Mouse (Mus musculus): ENCODE results near the gene Gm13279. TPM values are rescaled to one million over a fixed set of nuclear protein-coding genes. Genes with fewer than 3 reads are reported as not detected.
"Not testable (repeated sequence)": the region's sequence is repeated elsewhere in the genome, so short reads cannot be mapped to it uniquely, and the experiment has no call there.

Gene Gm13279
- polyA plus RNA-seq, 1 experiment from 2014 or later: not detected

GRCm38 (mm10) chr4:88782335-88782734 is 14.9 kb upstream of the Gm13279 start:
- not testable (repeated sequence) for H3K9me3 ChIP-seq (ENCODE audit: control insufficient read depth); H3K4me3 ChIP-seq (ENCODE audit: low read depth, low read length); ATAC-seq; H3K9ac ChIP-seq (ENCODE audit: low read depth, low read length); H3K36me3 ChIP-seq (ENCODE audit: control insufficient read depth, insufficient read depth); H3K27ac ChIP-seq (ENCODE audit: low read depth, low read length); H3K4me1 ChIP-seq (replicated peaks; ENCODE audit: control insufficient read depth, insufficient read depth, low read length); H3K27me3 ChIP-seq (replicated peaks; ENCODE audit: control insufficient read depth, insufficient read depth, low read length)
- H3K4me2 ChIP-seq (replicated peaks; ENCODE audit: low read depth): peak overlapping the region; percentile 51
- 0% methylated on average over 3 of the region's 31 CpGs for WGBS
- peak; percentile 37 for TF ChIP-seq CTCF (IDR thresholded peaks at IDR 0.05; ENCODE audit: low read depth)

- H3K4me2 ChIP-seq (replicated peaks; ENCODE audit: low read depth); H3K36me3 ChIP-seq (ENCODE audit: control insufficient read depth, insufficient read depth); H3K4me1 ChIP-seq (replicated peaks; ENCODE audit: control insufficient read depth, insufficient read depth, low read length); H3K9ac ChIP-seq (ENCODE audit: low read depth, low read length); ATAC-seq; H3K27ac ChIP-seq (ENCODE audit: low read depth, low read length); H3K9me3 ChIP-seq (ENCODE audit: control insufficient read depth); H3K27me3 ChIP-seq (replicated peaks; ENCODE audit: control insufficient read depth, insufficient read depth, low read length); H3K4me3 ChIP-seq (ENCODE audit: low read depth, low read length): not testable (repeated sequence)
- no CpG with 5 or more reads among the region's 27 CpGs for WGBS
Measured at GRCm38 (mm10) chr4:88785409-88785808, 11.8 kb upstream of the Gm13279 start, which contains the start of gene Gm13276. Gene Gm13276, plus strand, starts transcription at chr4:88785709.

GRCm38 (mm10) chr4:88788402-88788801 is 8.8 kb upstream of the Gm13279 start, which contains the start of gene Gm13277:
Gene Gm13277, plus strand, starts transcription at chr4:88788632.
- not testable (repeated sequence) for H3K9me3 ChIP-seq (ENCODE audit: control insufficient read depth); H3K27ac ChIP-seq (ENCODE audit: low read depth, low read length); H3K9ac ChIP-seq (ENCODE audit: low read depth, low read length); H3K4me1 ChIP-seq (replicated peaks; ENCODE audit: control insufficient read depth, insufficient read depth, low read length); H3K36me3 ChIP-seq (ENCODE audit: control insufficient read depth, insufficient read depth); ATAC-seq; H3K27me3 ChIP-seq (replicated peaks; ENCODE audit: control insufficient read depth, insufficient read depth, low read length); H3K4me2 ChIP-seq (replicated peaks; ENCODE audit: low read depth); H3K4me3 ChIP-seq (ENCODE audit: low read depth, low read length)
- no CpG with 5 or more reads among the region's 28 CpGs for WGBS
- peak; percentile 60 for TF ChIP-seq CTCF (IDR thresholded peaks at IDR 0.05; ENCODE audit: low read depth)

DNA sequence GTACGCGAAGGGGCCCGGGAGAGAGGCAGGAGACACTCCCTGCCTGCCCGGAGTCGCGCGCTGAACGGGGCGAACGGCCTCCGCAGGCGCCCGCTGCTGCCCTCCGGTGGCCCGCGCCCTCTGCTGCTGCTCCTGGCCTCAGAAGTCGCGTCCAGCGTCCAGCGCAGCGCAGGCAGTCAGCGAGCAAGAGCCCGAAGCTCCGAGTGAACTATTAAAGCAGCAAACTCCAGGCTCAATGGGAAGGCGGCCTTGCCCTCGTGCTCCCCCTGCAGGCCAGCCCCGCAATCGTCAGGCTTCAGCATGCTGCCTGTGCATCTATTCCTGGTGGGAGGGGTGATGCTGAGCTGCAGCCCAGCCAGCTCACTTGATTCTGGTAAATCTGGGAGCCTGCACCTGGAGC is 5.9 kb upstream of the Gm13279 start, which contains the start of gene Gm13278:
Gene Gm13278, plus strand, starts transcription at position 301 of the 400 bp plus-strand sequence.
- H3K9me3 ChIP-seq (ENCODE audit: control insufficient read depth); H3K4me2 ChIP-seq (replicated peaks; ENCODE audit: low read depth); H3K4me1 ChIP-seq (replicated peaks; ENCODE audit: control insufficient read depth, insufficient read depth, low read length); H3K27ac ChIP-seq (ENCODE audit: low read depth, low read length); H3K4me3 ChIP-seq (ENCODE audit: low read depth, low read length); ATAC-seq; H3K27me3 ChIP-seq (replicated peaks; ENCODE audit: control insufficient read depth, insufficient read depth, low read length); H3K36me3 ChIP-seq (ENCODE audit: control insufficient read depth, insufficient read depth); H3K9ac ChIP-seq (ENCODE audit: low read depth, low read length): not testable (repeated sequence)
- WGBS: no CpG with 5 or more reads among the region's 28 CpGs

- not testable (repeated sequence) for H3K4me3 ChIP-seq (ENCODE audit: low read depth, low read length); H3K9me3 ChIP-seq (ENCODE audit: control insufficient read depth); H3K4me2 ChIP-seq (replicated peaks; ENCODE audit: low read depth); H3K36me3 ChIP-seq (ENCODE audit: control insufficient read depth, insufficient read depth); H3K4me1 ChIP-seq (replicated peaks; ENCODE audit: control insufficient read depth, insufficient read depth, low read length); ATAC-seq; H3K27me3 ChIP-seq (replicated peaks; ENCODE audit: control insufficient read depth, insufficient read depth, low read length); H3K9ac ChIP-seq (ENCODE audit: low read depth, low read length); H3K27ac ChIP-seq (ENCODE audit: low read depth, low read length)
- WGBS: 0% methylated on average over 13 of the region's 52 CpGs
- TF ChIP-seq CTCF (IDR thresholded peaks at IDR 0.05; ENCODE audit: low read depth): peak; percentile 42
Measured at GRCm38 (mm10) chr4:88793936-88794675, 3.1 kb upstream of the Gm13279 start, which contains the start of gene Gm13275. Gene Gm13275, plus strand, starts transcription at chr4:88794487.

GRCm38 (mm10) chr4:88799365-88799764 is 2.2 kb downstream of the Gm13279 start, which contains the start of gene Gm13285:
Gene Gm13285, plus strand, starts transcription at chr4:88799665.
- H3K9me3 ChIP-seq (ENCODE audit: control insufficient read depth); H3K27me3 ChIP-seq (replicated peaks; ENCODE audit: control insufficient read depth, insufficient read depth, low read length); H3K9ac ChIP-seq (ENCODE audit: low read depth, low read length); ATAC-seq; H3K4me1 ChIP-seq (replicated peaks; ENCODE audit: control insufficient read depth, insufficient read depth, low read length); H3K4me3 ChIP-seq (ENCODE audit: low read depth, low read length); H3K4me2 ChIP-seq (replicated peaks; ENCODE audit: low read depth); H3K27ac ChIP-seq (ENCODE audit: low read depth, low read length); H3K36me3 ChIP-seq (ENCODE audit: control insufficient read depth, insufficient read depth): not testable (repeated sequence)
- WGBS: 0% methylated on average over 2 of the region's 7 CpGs

DNA sequence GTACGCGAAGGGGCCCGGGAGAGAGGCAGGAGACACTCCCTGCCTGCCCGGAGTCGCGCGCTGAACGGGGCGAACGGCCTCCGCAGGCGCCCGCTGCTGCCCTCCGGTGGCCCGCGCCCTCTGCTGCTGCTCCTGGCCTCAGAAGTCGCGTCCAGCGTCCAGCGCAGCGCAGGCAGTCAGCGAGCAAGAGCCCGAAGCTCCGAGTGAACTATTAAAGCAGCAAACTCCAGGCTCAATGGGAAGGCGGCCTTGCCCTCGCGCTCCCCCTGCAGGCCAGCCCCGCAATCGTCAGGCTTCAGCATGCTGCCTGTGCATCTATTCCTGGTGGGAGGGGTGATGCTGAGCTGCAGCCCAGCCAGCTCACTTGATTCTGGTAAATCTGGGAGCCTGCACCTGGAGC is 5.8 kb downstream of the Gm13279 start, which contains the start of gene Gm13287:
Gene Gm13287, plus strand, starts transcription at position 301 of the 400 bp plus-strand sequence.
- not testable (repeated sequence) for H3K9me3 ChIP-seq (ENCODE audit: control insufficient read depth); H3K4me1 ChIP-seq (replicated peaks; ENCODE audit: control insufficient read depth, insufficient read depth, low read length); H3K27me3 ChIP-seq (replicated peaks; ENCODE audit: control insufficient read depth, insufficient read depth, low read length); ATAC-seq; H3K4me3 ChIP-seq (ENCODE audit: low read depth, low read length); H3K27ac ChIP-seq (ENCODE audit: low read depth, low read length); H3K4me2 ChIP-seq (replicated peaks; ENCODE audit: low read depth); H3K9ac ChIP-seq (ENCODE audit: low read depth, low read length); H3K36me3 ChIP-seq (ENCODE audit: control insufficient read depth, insufficient read depth)
- no CpG with 5 or more reads among the region's 29 CpGs for WGBS

- H3K4me2 ChIP-seq (replicated peaks; ENCODE audit: low read depth); H3K27me3 ChIP-seq (replicated peaks; ENCODE audit: control insufficient read depth, insufficient read depth, low read length); H3K4me1 ChIP-seq (replicated peaks; ENCODE audit: control insufficient read depth, insufficient read depth, low read length); ATAC-seq; H3K9me3 ChIP-seq (ENCODE audit: control insufficient read depth); H3K27ac ChIP-seq (ENCODE audit: low read depth, low read length); H3K9ac ChIP-seq (ENCODE audit: low read depth, low read length); H3K36me3 ChIP-seq (ENCODE audit: control insufficient read depth, insufficient read depth); H3K4me3 ChIP-seq (ENCODE audit: low read depth, low read length): not testable (repeated sequence)
- no CpG with 5 or more reads among the region's 8 CpGs for WGBS
Measured at GRCm38 (mm10) chr4:88805231-88805630, 8.0 kb downstream of the Gm13279 start, which contains the start of gene Gm13288. Gene Gm13288, plus strand, starts transcription at chr4:88805531.

All from intestine, postnatal 0 days (tissue).